8 mouse cellular contexts compared by ENCODE assay signal in genomic region chr8:40186715-40187583, GRCm38 (mm10).
DNase-seq lines count a peak whose midpoint lies in the region; TF ChIP-seq lines count a peak whose summit lies in the region.

No protein-coding gene starts in this region.

- no peaks in the 10 kb centered on the region for H3K9me3 ChIP-seq in limb, embryonic 10.5 days (replicated peaks)

- no peaks in the 10 kb centered on the region for H3K4me1 ChIP-seq in cerebellum, adult 2 months (ENCODE audit: control insufficient read depth, insufficient read depth, low read length)
- no peaks in the 10 kb centered on the region for H3K4me1 ChIP-seq in limb, embryonic 10.5 days

- H3K27me3 ChIP-seq in cerebellum, adult 2 months (ENCODE audit: control insufficient read depth, insufficient read depth, low read length) = no peaks in the 10 kb centered on the region
- H3K27me3 ChIP-seq in limb, embryonic 10.5 days (ENCODE audit: low read depth, poor library complexity, severe bottlenecking) = no peaks in the 10 kb centered on the region

- peak overlapping the region; percentile 44 for H3K4me3 ChIP-seq in cerebellum, adult 2 months (replicated peaks; ENCODE audit: insufficient read depth, low read depth, low read length)
- H3K4me3 ChIP-seq in limb, embryonic 10.5 days = peak overlapping the region; percentile 26

- TF ChIP-seq CTCF in cerebellum, adult 2 months (IDR thresholded peaks at IDR 0.05; ENCODE audit: borderline replicate concordance, insufficient read depth, low read depth, low read length) = no peak

- TF ChIP-seq POLR2A in cerebellum, adult 2 months (IDR thresholded peaks at IDR 0.05; ENCODE audit: borderline replicate concordance, insufficient read depth, low read length) = no peak

- no peak overlapping the region for H3K27ac ChIP-seq in cerebellum, adult 2 months (ENCODE audit: insufficient read depth, low read length)
- H3K27ac ChIP-seq in limb, embryonic 10.5 days = no peak overlapping the region

- no peaks in the 10 kb centered on the region for H3K36me3 ChIP-seq in limb, embryonic 10.5 days

- DNase-seq in cerebellum, adult 2 months = peak in 1 of 2 experiments; percentile 9
- no peak for DNase-seq in cerebellum, postnatal 4 days (ENCODE audit: low spot score in 2 of 2)
- DNase-seq in retina, postnatal 1 day = peak; percentile 6
- DNase-seq in retina, embryonic 14.5 days (ENCODE audit: low spot score) = no peak
- no peak for DNase-seq in limb, embryonic 10.5 days (ENCODE audit: low spot score)
- DNase-seq in ovary, postnatal 10 days (ENCODE audit: low spot score) = no peak
- no peak for DNase-seq in layer of hippocampus, adult 9-11 months
- no peak for DNase-seq in lung, postnatal 36 days

- WGBS in cerebellum, adult 2 months = 26% methylated on average over 17 of the region's 17 CpGs
- 36% methylated on average over 17 of the region's 17 CpGs for WGBS in limb, embryonic 10.5 days
